Mouse (Mus musculus) heart, postnatal 0 days (tissue): Measurements from ENCODE around the gene Krt86. TPM values are rescaled to one million over a fixed set of nuclear protein-coding genes. Genes with fewer than 3 reads are reported as not detected.
A peak's percentile ranks its signal among the peaks of the same experiment; 100 is the strongest.

Experiments
- ATAC-seq: fragments of 200-750 bp; cut with Nextera tagmentation; 2 replicates; pipeline ENCODE4 v1.8.0; 2017; ENCODE audit warnings: low read depth, moderate number of reproducible peaks, moderate library complexity; ENCODE audit not compliant: insufficient read depth
- DNase-seq: peaks from one replicate; pipeline ENCODE4 v3.0.0-alpha.2; 2016; ENCODE audit warnings: low spot score
- H3K27ac ChIP-seq: fragments of 300-500 bp; sonication (generic); 2 replicates; pipeline ENCODE4 v1.5.1; 2014; ENCODE audit warnings: low read depth, mild to moderate bottlenecking
- H3K27me3 ChIP-seq: fragments of 300-500 bp; sonication (generic); 2 replicates; pipeline ENCODE4 v1.6.1; 2014; ENCODE audit warnings: low read length, mixed read lengths; ENCODE audit not compliant: control insufficient read depth, insufficient read depth
- H3K36me3 ChIP-seq: fragments of 300-500 bp; sonication (generic); replicated peaks from 2 replicates; pipeline ENCODE4 v1.6.1; 2014; ENCODE audit warnings: low read length, mixed read lengths; ENCODE audit not compliant: control insufficient read depth, insufficient read depth
- H3K4me1 ChIP-seq: fragments of 300-500 bp; sonication (generic); 2 replicates; pipeline ENCODE4 v1.6.1; 2014; ENCODE audit warnings: antibody characterized with exemption; ENCODE audit not compliant: control insufficient read depth, insufficient read depth
- H3K4me2 ChIP-seq: fragments of 300-500 bp; sonication (generic); 2 replicates; pipeline ENCODE4 v1.6.1; 2014; ENCODE audit warnings: low read depth, mild to moderate bottlenecking, low read length, moderate library complexity
- H3K4me3 ChIP-seq: fragments of 300-500 bp; sonication (generic); 2 replicates; pipeline ENCODE4 v1.5.1; 2014; ENCODE audit warnings: low read depth, low read length
- H3K9ac ChIP-seq: fragments of 300-500 bp; sonication (generic); replicated peaks from 2 replicates; pipeline ENCODE4 v1.6.1; 2014; ENCODE audit warnings: low read depth, low read length, mixed read lengths
- H3K9me3 ChIP-seq: fragments of 300-500 bp; sonication (generic); replicated peaks from 2 replicates; pipeline ENCODE4 v1.6.1; 2016; ENCODE audit warnings: low read length; ENCODE audit not compliant: control insufficient read depth
- CTCF ChIP-seq: IDR thresholded peaks from 2 replicates; pipeline ENCODE4 v1.5.1; 2016; ENCODE audit warnings: antibody characterized with exemption, control low read depth, low read depth
- EP300 ChIP-seq: IDR thresholded peaks from 2 replicates; pipeline ENCODE4 v1.6.1; 2016; ENCODE audit warnings: antibody characterized with exemption, low read depth
- WGBS: fragments of 180-500 bp; shearing (Covaris S2); extraction: QIAGEN DNeasy Blood & Tissue Kit; methylation state at CpG from one replicate; pipeline ENCODE4 v1.1.7; 2014; 5-methylcytosine and 5-hydroxymethylcytosine counted together
- polyA plus RNA-seq: library from polyadenylated mRNA; unstranded; fragments of >200 nt; fragmentation: Nextera tagmentation; extraction: Ambion mirVana; gene quantifications from 2 replicates; pipeline ENCODE4 v1.2.1, GENCODE M21; 2015
- total RNA-seq: library from RNA; depleted of rRNA; stranded (reverse); fragments of >200 nt; gene quantifications from 2 replicates; pipeline ENCODE4 v1.2.3, GENCODE M21; 2014; ENCODE audit warnings: low replicate concordance

Gene Krt86
- total and polyA plus RNA-seq, 2 experiments from 2014 or later = not detected

GRCm38 (mm10) chr15:101447444-101447843, 25.8 kb upstream of the Krt86 start, which contains the start of gene Krt88:
TSS of gene Krt88 (plus strand) at chr15:101447744.
- Histone ChIP-seq H3K4me2 (peak within 1 kb of the TSS; percentile 34), H3K9me3 (no peaks in the 10 kb centered on the region), H3K4me3 (no peak within 1 kb of the TSS), H3K36me3 (no peaks in the 10 kb centered on the region), H3K9ac (no peak within 1 kb of the TSS), H3K27me3 (no peaks in the 10 kb centered on the region), H3K27ac (no peak within 1 kb of the TSS), H3K4me1 (no peaks in the 10 kb centered on the region)
- WGBS = 56% methylated on average over 2 of the region's 2 CpGs
- DNase-seq (no peak), ATAC-seq (no peak)
- TF ChIP-seq EP300 (no peak), CTCF (no peak)

GRCm38 (mm10) chr15:101453093-101453736, 20.1 kb upstream of the Krt86 start:
- H3K4me1 ChIP-seq = no peaks in the 10 kb centered on the region
- no peak overlapping the region for H3K27ac ChIP-seq
- TF ChIP-seq EP300 (no peak), CTCF (peak; percentile 71)
- 5% methylated on average over 13 of the region's 13 CpGs for WGBS
- H3K9me3 ChIP-seq = peaks cover 5% of the 10 kb centered on the region; the same call in 1 of the 2 replicates
- no peaks in the 10 kb centered on the region for H3K27me3 ChIP-seq
- ATAC-seq = peak; percentile 85
- no peak overlapping the region for H3K4me2 ChIP-seq
- no peak overlapping the region for H3K4me3 ChIP-seq
- peak; percentile 66 for DNase-seq
- H3K36me3 ChIP-seq = no peaks in the 10 kb centered on the region
- no peak overlapping the region for H3K9ac ChIP-seq

GRCm38 (mm10) chr15:101454774-101455173, 18.5 kb upstream of the Krt86 start:
- Histone ChIP-seq H3K27me3 (no peaks in the 10 kb centered on the region), H3K4me1 (no peaks in the 10 kb centered on the region), H3K9me3 (peaks cover 5% of the 10 kb centered on the region; the same call in 1 of the 2 replicates), H3K36me3 (no peaks in the 10 kb centered on the region), H3K9ac (no peak overlapping the region), H3K4me3 (no peak overlapping the region), H3K27ac (no peak overlapping the region), H3K4me2 (no peak overlapping the region)
- TF ChIP-seq EP300 = no peak
- no peak for TF ChIP-seq CTCF
- ATAC-seq = no peak
- no peak for DNase-seq
- 77% methylated on average over 8 of the region's 8 CpGs for WGBS

- H3K4me2 ChIP-seq = no peak overlapping the region
- H3K9me3 ChIP-seq = peaks cover 5% of the 10 kb centered on the region; the same call in 1 of the 2 replicates
- no peaks in the 10 kb centered on the region for H3K36me3 ChIP-seq
- H3K27me3 ChIP-seq = no peaks in the 10 kb centered on the region
- DNase-seq = no peak
- no peak overlapping the region for H3K9ac ChIP-seq
- no peaks in the 10 kb centered on the region for H3K4me1 ChIP-seq
- no peak overlapping the region for H3K4me3 ChIP-seq
- ATAC-seq = no peak
- no peak for TF ChIP-seq CTCF
- no peak for TF ChIP-seq EP300
- H3K27ac ChIP-seq = no peak overlapping the region
- 71% methylated on average over 2 of the region's 2 CpGs for WGBS
These were observed 18.0 kb upstream of the Krt86 start for GRCm38 (mm10) chr15:101455292-101455691.

GRCm38 (mm10) chr15:101455891-101456290, 17.4 kb upstream of the Krt86 start:
- no peak overlapping the region for H3K27ac ChIP-seq
- DNase-seq = no peak
- no peak overlapping the region for H3K9ac ChIP-seq
- no peaks in the 10 kb centered on the region for H3K36me3 ChIP-seq
- H3K9me3 ChIP-seq = peaks cover 5% of the 10 kb centered on the region; the same call in 1 of the 2 replicates
- H3K27me3 ChIP-seq = no peaks in the 10 kb centered on the region
- H3K4me3 ChIP-seq = no peak overlapping the region
- H3K4me1 ChIP-seq = no peaks in the 10 kb centered on the region
- H3K4me2 ChIP-seq = no peak overlapping the region
- WGBS = 83% methylated on average over 6 of the region's 6 CpGs
- ATAC-seq = no peak
- no peak for TF ChIP-seq EP300
- TF ChIP-seq CTCF = no peak
